Mouse (Mus musculus) heart, postnatal 25 days (tissue): ENCODE data around the gene Irf2. TPM values are rescaled to one million over a fixed set of nuclear protein-coding genes. Genes with fewer than 3 reads are reported as not detected.

Experiments used
- DNase-seq: peaks from one replicate; pipeline ENCODE4 v3.0.0; 2022; ENCODE audit warnings: low spot score
- intact Hi-C: fragments of 180-260 bp; cut with DNase I; formaldehyde crosslinking; loops from one replicate; pipeline ENCODE4 v1.15.1; 2025
- total RNA-seq, 2 experiments: library from RNA; stranded (reverse); gene quantifications; 2 replicates each; pipeline ENCODE4 v1.2.3; 2021

The Irf2 gene
- total RNA-seq, 2 experiments from 2014 or later, result 40.4 to 45.4 TPM

- intact Hi-C loops, result no loop called here
- DNase-seq, result no peak
Observed at GRCm38 (mm10) chr8:46750566-46750965, 11.0 kb downstream of the Irf2 start.

GRCm38 (mm10) chr8:46751151-46751550 is 11.6 kb downstream of the Irf2 start:
- DNase-seq, result no peak
- intact Hi-C loops, result no loop called here

- intact Hi-C loops, result no loop called here
- DNase-seq, result no peak
Observed at GRCm38 (mm10) chr8:46752986-46753385, 13.5 kb downstream of the Irf2 start.

GRCm38 (mm10) chr8:46754355-46754754 is 14.8 kb downstream of the Irf2 start:
- DNase-seq, result no peak
- intact Hi-C loops, result no loop called here

- DNase-seq, result no peak
- intact Hi-C loops, result no loop called here
Observed at GRCm38 (mm10) chr8:46755731-46756333, 16.3 kb downstream of the Irf2 start.

- no peak for DNase-seq
- intact Hi-C loops, result loop anchor here (2.0 kb wide), 1 partner anchor 17 kb away; no protein-coding TSS in a partner anchor
Observed at GRCm38 (mm10) chr8:46757613-46758012, 18.1 kb downstream of the Irf2 start.

- intact Hi-C loops, result loop anchor here (2.0 kb wide), 1 partner anchor 17 kb away; no protein-coding TSS in a partner anchor
- no peak for DNase-seq
Observed at GRCm38 (mm10) chr8:46758131-46758530, 18.6 kb downstream of the Irf2 start.

GRCm38 (mm10) chr8:46758676-46759075 is 19.1 kb downstream of the Irf2 start:
- intact Hi-C loops, result loop anchor here (2.0 kb wide), 1 partner anchor 18 kb away; no protein-coding TSS in a partner anchor

GRCm38 (mm10) chr8:46759562-46759961 is 20.0 kb downstream of the Irf2 start:
- DNase-seq, result no peak
- intact Hi-C loops, result loop anchor here (2.0 kb wide), 1 partner anchor 19 kb away; no protein-coding TSS in a partner anchor

More at GRCm38 (mm10) chr8:46758676-46759075, 19.1 kb downstream of the Irf2 start:
- DNase-seq, result no peak

GRCm38 (mm10) chr8:46760701-46761100 is 21.2 kb downstream of the Irf2 start:
- intact Hi-C loops, result no loop called here
- no peak for DNase-seq

- intact Hi-C loops, result no loop called here
- DNase-seq, result no peak
Observed at GRCm38 (mm10) chr8:46761454-46761853, 21.9 kb downstream of the Irf2 start.

- DNase-seq, result no peak
- intact Hi-C loops, result no loop called here
Observed at GRCm38 (mm10) chr8:46769408-46770180, 30.1 kb downstream of the Irf2 start.

- intact Hi-C loops, result no loop called here
- DNase-seq, result no peak
Observed at GRCm38 (mm10) chr8:46770905-46771516, 31.5 kb downstream of the Irf2 start.

- intact Hi-C loops, result no loop called here
- no peak for DNase-seq
Observed at GRCm38 (mm10) chr8:46772801-46773200, 33.3 kb downstream of the Irf2 start.

GRCm38 (mm10) chr8:46777760-46778460 is 38.4 kb downstream of the Irf2 start:
- peak; percentile 44 for DNase-seq
- intact Hi-C loops, result no loop called here

GRCm38 (mm10) chr8:46781067-46781657 is 41.6 kb downstream of the Irf2 start:
- intact Hi-C loops, result no loop called here
- no peak for DNase-seq

GRCm38 (mm10) chr8:46782254-46782653 is 42.7 kb downstream of the Irf2 start:
- intact Hi-C loops, result no loop called here

GRCm38 (mm10) chr8:46785070-46785469 is 45.5 kb downstream of the Irf2 start:
- intact Hi-C loops, result no loop called here
- no peak for DNase-seq

More at GRCm38 (mm10) chr8:46782254-46782653, 42.7 kb downstream of the Irf2 start:
- no peak for DNase-seq

GRCm38 (mm10) chr8:46785926-46786325 is 46.4 kb downstream of the Irf2 start:
- intact Hi-C loops, result no loop called here
- DNase-seq, result no peak
